Mouse (Mus musculus) MEL (cell line): Measurements from ENCODE around the gene Elf5.

Experiments
- CTCF ChIP-seq, 3 experiments: IDR thresholded peaks in 2 of 3; conservative IDR thresholded peaks in 1 of 3; 2 replicates each; pipeline ENCODE4 v1.5.1; 2011 to 2012; ENCODE audit warnings: low read length in 3 of 3, low read depth in 2 of 3, mild to moderate bottlenecking in 2 of 3, improper control_type of control experiment in 1 of 3, inconsistent platforms in 1 of 3, mixed read lengths in 1 of 3, moderate library complexity in 1 of 3; ENCODE audit not compliant: control insufficient read depth in 1 of 3, insufficient read depth in 1 of 3, poor library complexity in 1 of 3, severe bottlenecking in 1 of 3
- EP300 ChIP-seq, 2 experiments: IDR thresholded peaks; 2 replicates each; pipeline ENCODE4 v1.6.1; 2011; ENCODE audit warnings: improper control_type of control experiment in 2 of 2, low read length in 2 of 2, low read depth in 1 of 2, mild to moderate bottlenecking in 1 of 2
- HCFC1 ChIP-seq: IDR thresholded peaks from 2 replicates; pipeline ENCODE4 v1.6.1; 2012; ENCODE audit warnings: low read depth, mild to moderate bottlenecking, inconsistent platforms, low read length, improper control_type of control experiment, moderate library complexity
- MAZ ChIP-seq: IDR thresholded peaks from 2 replicates; pipeline ENCODE4 v1.6.1; 2012; ENCODE audit warnings: low read depth, mild to moderate bottlenecking, inconsistent platforms, low read length, improper control_type of control experiment
- MYC ChIP-seq: IDR thresholded peaks from 2 replicates; pipeline ENCODE4 v1.6.1; 2011; ENCODE audit warnings: low read depth, mild to moderate bottlenecking, low read length, improper control_type of control experiment, moderate library complexity
- POLR2A ChIP-seq, 2 experiments: IDR thresholded peaks; 2 replicates each; pipeline ENCODE4 v1.6.1; 2011 to 2012; ENCODE audit warnings: low read length in 2 of 2, mild to moderate bottlenecking in 2 of 2, control low read depth in 1 of 2, improper control_type of control experiment in 1 of 2, low read depth in 1 of 2, moderate library complexity in 1 of 2; ENCODE audit not compliant: control insufficient read depth in 1 of 2, insufficient read depth in 1 of 2, poor library complexity in 1 of 2
- POLR2AphosphoS2 ChIP-seq: IDR thresholded peaks from 2 replicates; pipeline ENCODE4 v1.6.1; 2011; ENCODE audit warnings: low read length, improper control_type of control experiment
- SIN3A ChIP-seq: IDR thresholded peaks from 2 replicates; pipeline ENCODE4 v1.6.1; 2012; ENCODE audit warnings: low read length, improper control_type of control experiment, inconsistent platforms
- USF1 ChIP-seq: IDR thresholded peaks from 2 replicates; pipeline ENCODE4 v1.6.1; 2014; ENCODE audit warnings: low read depth, mild to moderate bottlenecking, inconsistent platforms, low read length, improper control_type of control experiment, moderate library complexity
- USF2 ChIP-seq, 2 experiments: IDR thresholded peaks; 2 replicates each; pipeline ENCODE4 v1.6.1; 2011 to 2012; ENCODE audit warnings: improper control_type of control experiment in 2 of 2, low read length in 2 of 2, borderline replicate concordance in 1 of 2, inconsistent platforms in 1 of 2, low read depth in 1 of 2, mild to moderate bottlenecking in 1 of 2; ENCODE audit not compliant: insufficient read depth in 1 of 2
- ZKSCAN1 ChIP-seq: IDR thresholded peaks from 2 replicates; pipeline ENCODE4 v1.6.1; 2012; ENCODE audit warnings: low read depth, mild to moderate bottlenecking, inconsistent platforms, low read length, improper control_type of control experiment, moderate library complexity
- ZNF384 ChIP-seq: IDR thresholded peaks from 2 replicates; pipeline ENCODE4 v1.6.1; 2012; ENCODE audit warnings: low read depth, mild to moderate bottlenecking, inconsistent platforms, low read length, improper control_type of control experiment

GRCm38 (mm10) chr2:103428356-103428755 is 16.9 kb downstream of the Elf5 start:
- TF ChIP-seq HCFC1 (no peak), USF1 (no peak), POLR2A (IDR thresholded peaks at IDR 0.05; ENCODE audit: control insufficient read depth in 1 of 2, insufficient read depth in 1 of 2, low read depth in 1 of 2, low read length in 2 of 2, poor library complexity in 1 of 2) (no peak), USF2 (IDR thresholded peaks at IDR 0.05; ENCODE audit: borderline replicate concordance in 1 of 2, insufficient read depth in 1 of 2, low read depth in 1 of 2, low read length in 2 of 2) (no peak), ZNF384 (no peak), CTCF (IDR thresholded peaks at IDR 0.05 in 2 of 3, conservative IDR thresholded peaks at IDR 0.05 in 1 of 3; ENCODE audit: control insufficient read depth in 1 of 3, insufficient read depth in 1 of 3, low read depth in 2 of 3, low read length in 3 of 3, poor library complexity in 1 of 3, severe bottlenecking in 1 of 3) (no peak), EP300 (IDR thresholded peaks at IDR 0.05; ENCODE audit: low read depth in 1 of 2, low read length in 2 of 2) (no peak), ZKSCAN1 (no peak), POLR2AphosphoS2 (no peak), SIN3A (no peak), MAZ (no peak), MYC (no peak)
